Mouse (Mus musculus) forelimb bud, embryonic 11.5 days (tissue): ENCODE data around the gene Pabpn1l.
A peak's percentile ranks its signal among the peaks of the same experiment; 100 is the strongest.
"Not testable (repeated sequence)": the region's sequence is repeated elsewhere in the genome, so short reads cannot be mapped to it uniquely, and the experiment has no call there.

ENCODE experiments used
- DNase-seq: peaks from one replicate; pipeline ENCODE4 v3.0.0-alpha.2; 2012; ENCODE audit warnings: low read depth, low spot score

The Pabpn1l gene

GRCm38 (mm10) chr8:122648192-122648970 is 25.8 kb upstream of the Pabpn1l start:
- DNase-seq, result peak; percentile 47

GRCm38 (mm10) chr8:122646337-122646736 is 23.8 kb upstream of the Pabpn1l start:
- DNase-seq, result no peak

- no peak for DNase-seq
These were observed 21.8 kb upstream of the Pabpn1l start for GRCm38 (mm10) chr8:122644175-122644954.

GRCm38 (mm10) chr8:122642071-122642470 is 19.5 kb upstream of the Pabpn1l start:
- no peak for DNase-seq

- DNase-seq, result no peak
These were observed 18.9 kb upstream of the Pabpn1l start for GRCm38 (mm10) chr8:122641406-122641805.

GRCm38 (mm10) chr8:122640825-122641224 is 18.3 kb upstream of the Pabpn1l start:
- no peak for DNase-seq

- DNase-seq, result peak; percentile 52
These were observed 17.1 kb upstream of the Pabpn1l start for GRCm38 (mm10) chr8:122639521-122640248.

GRCm38 (mm10) chr8:122638601-122639000 is 16.1 kb upstream of the Pabpn1l start:
- DNase-seq, result no peak

GRCm38 (mm10) chr8:122637230-122637629 is 14.7 kb upstream of the Pabpn1l start:
- DNase-seq, result no peak

GRCm38 (mm10) chr8:122636803-122637175 is 14.2 kb upstream of the Pabpn1l start:
- no peak for DNase-seq

- no peak for DNase-seq
These were observed 13.6 kb upstream of the Pabpn1l start for GRCm38 (mm10) chr8:122635878-122636802.

GRCm38 (mm10) chr8:122633205-122633604 is 10.7 kb upstream of the Pabpn1l start:
- no peak for DNase-seq

- not testable (repeated sequence) for DNase-seq
These were observed 9.6 kb upstream of the Pabpn1l start for GRCm38 (mm10) chr8:122632134-122632533.

- DNase-seq, result no peak
These were observed 8.2 kb upstream of the Pabpn1l start for GRCm38 (mm10) chr8:122630696-122631095.

GRCm38 (mm10) chr8:122629388-122629787 is 6.8 kb upstream of the Pabpn1l start:
- DNase-seq, result no peak

GRCm38 (mm10) chr8:122626896-122627295 is 4.4 kb upstream of the Pabpn1l start:
- no peak for DNase-seq

- no peak for DNase-seq
These were observed 3.3 kb upstream of the Pabpn1l start for GRCm38 (mm10) chr8:122625811-122626210.

- DNase-seq, result no peak
These were observed 2.1 kb upstream of the Pabpn1l start for GRCm38 (mm10) chr8:122624653-122625052.

GRCm38 (mm10) chr8:122623844-122624642 is 1.5 kb upstream of the Pabpn1l start:
- no peak for DNase-seq

GRCm38 (mm10) chr8:122620446-122620845 is 2.1 kb downstream of the Pabpn1l start:
- DNase-seq, result no peak
